Mouse (Mus musculus) fat pad, adult 2 months (tissue): Measurements from ENCODE around the gene 4930455H04Rik.

ENCODE experiments used
- DNase-seq: peaks from one replicate; pipeline ENCODE4 v3.0.0-alpha.2; 2011; ENCODE audit warnings: low read depth, low spot score; ENCODE audit errors: extremely low read depth

4930455H04Rik gene

DNA sequence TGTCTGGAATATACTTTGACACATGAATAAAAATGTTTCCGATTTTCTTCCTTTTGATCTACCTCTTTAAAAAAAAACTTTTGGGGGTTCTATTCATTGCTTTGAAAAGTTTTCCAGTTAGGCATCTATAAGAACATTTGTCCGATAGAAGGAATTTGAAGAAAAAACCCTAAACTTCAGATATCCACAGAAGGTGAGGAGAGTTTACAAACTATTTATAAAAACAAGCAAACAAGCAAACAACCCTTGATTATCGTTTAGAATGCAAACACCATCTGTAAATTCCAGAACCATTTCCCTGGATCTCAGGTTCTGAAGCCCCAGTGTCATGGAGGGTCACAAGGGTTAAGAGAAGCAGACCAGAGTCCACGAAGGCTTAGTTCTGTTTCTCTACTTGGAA, at the start of gene 4930455H04Rik:
Gene 4930455H04Rik (plus strand): TSS at position 301 of the 400 bp plus-strand sequence.
- DNase-seq: no peak

DNA sequence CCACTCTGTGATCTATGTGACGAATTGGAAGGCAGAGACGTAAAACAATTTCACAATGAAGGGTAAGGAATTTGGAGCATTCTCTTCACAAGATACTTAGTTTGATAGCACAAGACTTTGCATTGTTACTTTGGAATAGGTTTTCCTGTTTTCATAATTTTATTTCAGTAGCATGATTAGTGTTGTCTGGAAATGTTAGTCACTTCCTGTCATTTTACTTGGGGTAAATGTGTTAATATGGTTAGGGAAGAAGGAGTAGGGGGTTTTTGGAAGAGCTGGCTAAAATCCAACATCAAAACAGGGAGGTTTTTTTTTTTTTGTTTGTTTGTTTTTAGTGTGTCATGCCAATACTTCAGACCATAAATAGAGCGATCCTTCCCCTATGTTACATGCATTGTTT, 46.5 kb upstream of the 4930455H04Rik start:
- no peak for DNase-seq

DNA sequence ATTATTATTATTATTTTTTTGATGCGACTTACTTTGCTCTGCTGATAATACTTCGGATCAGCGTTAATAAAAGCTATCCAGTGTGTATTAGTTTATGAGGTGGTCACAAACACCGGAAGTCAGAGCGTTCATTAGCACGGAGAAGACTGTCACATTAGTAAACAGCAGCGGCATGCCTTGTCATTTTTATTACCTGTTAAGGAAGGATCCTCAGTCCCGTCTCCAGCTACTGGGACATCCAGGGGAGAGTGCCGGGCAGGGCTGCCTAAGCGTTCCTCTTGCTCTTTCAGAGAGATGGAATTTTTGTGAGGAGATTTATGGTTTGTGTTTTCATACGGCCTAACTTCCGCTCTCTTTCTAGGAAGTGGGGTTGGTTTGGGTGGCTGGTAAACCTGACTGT, 45.0 kb upstream of the 4930455H04Rik start:
- DNase-seq: no peak

DNA sequence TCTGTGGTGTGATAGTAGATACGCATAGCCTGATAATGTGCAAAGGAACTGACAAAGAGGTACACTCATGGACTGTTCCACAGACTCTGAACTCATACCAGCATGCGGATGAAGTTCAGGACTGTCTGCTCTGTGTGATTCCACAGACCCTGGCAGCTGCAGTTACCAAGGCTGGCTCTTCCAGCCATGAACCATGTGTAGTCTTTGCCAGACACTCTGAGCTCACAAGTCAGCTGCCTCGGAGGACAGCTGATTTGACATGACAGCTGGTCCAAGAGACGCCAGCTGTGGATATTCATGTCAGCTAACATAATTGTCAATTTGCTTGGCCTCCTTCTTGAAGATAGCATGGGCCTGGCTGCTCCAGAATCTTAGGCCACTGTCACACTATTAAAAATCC, 39.1 kb upstream of the 4930455H04Rik start:
- DNase-seq: no peak

DNA sequence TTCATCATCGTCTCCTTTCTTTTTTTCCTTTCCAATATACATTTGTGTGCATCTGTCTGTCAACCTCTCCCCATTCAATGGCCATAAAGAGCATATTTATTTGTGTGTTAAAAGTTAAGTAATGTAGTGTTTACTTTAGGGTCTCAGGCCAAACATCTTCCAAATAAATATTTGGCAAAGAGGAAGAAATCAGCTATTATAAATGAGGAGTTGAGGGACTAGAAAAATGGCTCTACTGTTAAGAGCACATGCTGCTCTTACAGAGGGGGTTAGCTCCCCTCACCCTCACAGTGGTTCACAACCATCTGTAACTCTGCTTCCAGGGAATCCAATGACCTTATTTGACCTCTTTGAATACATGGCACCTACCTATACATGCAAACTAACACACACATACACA, 34.9 kb upstream of the 4930455H04Rik start:
- no peak for DNase-seq

DNA sequence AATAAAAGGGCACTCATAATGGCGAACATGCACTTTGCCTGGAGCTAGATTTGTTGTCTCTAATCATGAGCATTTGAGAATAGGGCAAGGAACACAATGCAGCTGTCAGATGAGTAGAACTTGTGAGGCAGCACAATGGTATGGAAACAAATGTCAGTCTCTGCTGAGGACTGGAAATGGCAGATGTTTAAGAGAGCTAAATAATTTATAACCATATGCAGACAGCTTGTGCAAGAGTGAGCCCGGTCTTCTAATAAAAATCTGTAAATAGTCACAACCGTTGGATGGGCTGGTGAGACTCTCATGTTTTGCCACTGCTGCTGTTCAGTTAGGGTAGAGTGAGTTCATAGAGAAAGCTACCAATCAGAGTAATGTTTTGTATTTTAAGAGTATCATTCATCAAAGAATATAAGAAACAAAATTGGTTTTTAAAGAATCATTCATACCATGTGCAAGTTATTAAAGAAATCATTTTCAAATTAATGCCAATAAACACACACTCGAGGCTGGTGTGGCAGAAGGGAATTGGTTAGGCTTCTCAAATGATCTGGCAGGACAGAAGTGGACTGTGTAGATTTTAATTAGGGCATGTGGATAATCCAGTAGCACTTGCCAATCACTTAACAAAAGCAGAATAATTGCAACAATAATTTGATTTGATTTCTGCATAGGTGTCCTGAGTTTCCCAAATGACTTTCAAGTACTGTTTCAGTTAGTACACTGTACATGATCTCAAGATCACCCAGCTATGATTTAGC, 31.0 kb upstream of the 4930455H04Rik start:
- DNase-seq: no peak

DNA sequence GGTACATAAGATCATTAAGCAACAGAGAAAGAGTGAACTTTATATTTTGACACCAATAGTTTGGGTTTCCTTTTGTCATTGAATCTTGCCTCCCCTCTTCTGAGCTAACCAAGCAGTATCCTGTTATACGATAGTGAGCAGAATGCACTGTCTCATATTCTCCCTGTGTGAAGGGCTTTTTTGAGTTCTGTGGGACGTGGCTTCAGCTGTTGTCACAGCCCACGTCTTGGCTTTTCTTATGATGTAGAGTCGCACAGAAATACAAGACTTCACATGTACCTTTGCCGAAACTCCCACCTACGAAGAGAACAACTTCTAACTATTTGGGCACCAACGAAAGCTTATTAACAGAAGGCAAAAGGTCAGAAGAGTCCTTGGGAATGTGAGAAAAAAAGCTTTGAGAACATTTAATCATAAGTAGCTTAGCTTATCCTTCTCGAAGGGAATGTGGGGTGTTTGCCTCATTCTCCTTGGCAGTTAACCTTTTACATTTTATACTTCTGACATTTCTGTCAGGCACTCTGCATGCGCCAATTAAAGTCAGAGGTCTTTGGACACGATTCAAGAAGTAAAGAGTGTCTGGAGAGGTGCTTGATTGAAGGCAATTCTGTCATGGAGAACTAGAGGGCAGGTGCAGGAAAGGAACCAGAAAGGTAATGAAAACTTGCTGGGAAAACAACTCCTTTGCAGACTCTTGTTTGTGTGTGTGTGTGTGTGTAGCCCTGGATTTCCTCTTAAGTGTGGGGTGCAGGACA, 27.1 kb upstream of the 4930455H04Rik start:
- no peak for DNase-seq

DNA sequence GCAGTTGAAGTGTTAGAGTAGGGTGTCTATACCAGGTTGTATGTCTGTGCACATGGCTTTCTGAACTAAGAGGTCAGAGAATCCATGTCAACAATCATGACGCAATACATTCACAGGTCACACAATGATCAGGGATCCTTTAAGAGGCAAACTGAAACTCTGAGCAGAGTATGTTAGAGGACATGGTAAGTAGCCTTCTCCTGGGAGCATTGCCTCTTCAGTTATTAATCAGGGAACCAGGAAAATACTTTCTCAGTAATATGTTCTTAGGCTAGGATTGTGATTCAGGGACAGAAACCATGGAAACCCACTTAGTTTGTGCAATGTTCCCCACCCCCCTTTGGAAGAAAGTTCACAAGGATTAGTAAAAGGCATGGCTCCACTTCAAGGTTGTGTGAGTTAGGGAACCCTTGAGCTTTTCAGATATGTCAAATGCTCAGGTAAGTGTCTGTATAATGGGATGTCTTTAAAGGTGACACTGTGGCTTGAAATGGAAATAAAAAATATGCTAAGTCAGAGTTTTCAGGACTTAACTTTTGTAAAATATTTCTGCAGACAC, 26.4 kb upstream of the 4930455H04Rik start:
- no peak for DNase-seq

DNA sequence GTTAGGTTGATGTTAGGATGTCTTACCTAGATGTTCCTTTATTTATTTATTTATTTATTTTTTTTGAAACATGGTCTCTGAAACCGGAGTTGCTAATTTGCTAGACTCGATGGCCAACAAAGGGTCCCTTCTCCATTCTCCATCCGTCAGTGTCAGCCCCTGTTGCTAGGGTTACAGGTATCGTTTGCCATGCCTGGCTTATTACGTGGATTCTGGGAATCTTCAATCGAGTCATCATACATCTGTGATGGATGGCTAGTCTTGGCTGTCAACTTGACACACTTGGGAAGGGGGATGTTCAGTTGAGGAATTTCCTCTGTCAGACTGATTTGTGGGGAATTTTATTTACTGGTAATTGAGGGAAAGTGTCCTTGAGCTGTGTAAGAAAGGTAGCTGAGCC, 25.3 kb upstream of the 4930455H04Rik start:
- DNase-seq: no peak

DNA sequence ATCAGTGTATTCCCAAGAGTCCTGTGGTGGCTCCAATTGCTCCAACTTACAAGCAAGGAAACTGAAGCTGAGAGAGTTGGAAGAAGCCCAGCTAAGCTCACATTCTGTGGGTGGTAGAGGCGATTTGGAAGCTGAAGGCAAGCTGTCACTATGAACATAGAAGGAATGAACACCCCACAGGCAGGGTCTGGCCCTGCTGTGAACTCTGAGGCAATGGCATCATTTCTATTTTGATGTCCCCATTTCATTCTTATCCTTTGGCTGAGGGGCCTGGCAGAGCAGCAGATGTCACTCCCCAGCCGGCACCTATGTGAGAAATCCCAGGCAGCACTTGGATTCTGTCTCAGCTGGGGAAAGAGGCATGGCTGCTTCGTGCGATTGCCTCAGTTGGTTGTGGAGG, 24.6 kb upstream of the 4930455H04Rik start:
- no peak for DNase-seq

DNA sequence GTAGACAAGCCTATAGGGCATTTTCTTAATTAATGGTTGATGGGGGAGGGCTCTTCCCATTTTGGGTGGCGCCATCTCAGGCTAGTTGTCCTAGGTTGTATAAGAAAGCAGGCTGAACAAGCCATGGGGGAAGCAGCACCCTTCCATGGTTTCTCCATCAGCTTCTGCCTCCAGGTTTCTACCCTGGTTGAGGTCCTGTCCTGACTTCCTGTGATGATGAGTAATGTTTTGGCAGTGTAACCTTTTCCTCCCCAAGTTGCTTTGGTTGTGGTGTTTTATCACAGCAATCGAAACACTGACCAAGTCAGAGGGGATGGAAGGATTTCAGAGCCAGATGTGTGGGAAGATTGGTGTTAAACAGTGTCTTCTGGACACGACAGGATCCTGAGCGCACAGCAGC, 21.6 kb upstream of the 4930455H04Rik start:
- no peak for DNase-seq

DNA sequence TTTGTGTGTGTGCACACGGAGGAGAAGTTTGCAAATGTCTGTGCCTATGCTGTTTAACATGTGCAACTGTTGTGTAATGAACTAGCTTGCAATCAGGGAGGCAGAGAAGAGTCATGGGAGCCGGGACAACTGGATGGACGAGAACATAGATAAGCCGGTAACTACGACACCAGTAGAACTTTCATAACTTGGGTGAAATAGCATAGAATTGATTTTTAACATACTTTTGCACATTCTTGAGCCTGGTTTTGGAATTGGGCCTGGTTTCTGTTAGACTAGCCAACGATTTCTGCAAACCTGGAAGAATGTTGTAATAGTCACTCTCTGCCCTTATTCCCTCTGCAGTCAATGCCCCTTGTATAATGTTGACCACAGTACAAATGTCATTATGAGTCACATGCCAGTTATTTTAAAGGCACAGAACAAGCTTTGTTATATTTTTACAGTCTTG, 17.4 kb upstream of the 4930455H04Rik start:
- DNase-seq: peak; percentile 82

DNA sequence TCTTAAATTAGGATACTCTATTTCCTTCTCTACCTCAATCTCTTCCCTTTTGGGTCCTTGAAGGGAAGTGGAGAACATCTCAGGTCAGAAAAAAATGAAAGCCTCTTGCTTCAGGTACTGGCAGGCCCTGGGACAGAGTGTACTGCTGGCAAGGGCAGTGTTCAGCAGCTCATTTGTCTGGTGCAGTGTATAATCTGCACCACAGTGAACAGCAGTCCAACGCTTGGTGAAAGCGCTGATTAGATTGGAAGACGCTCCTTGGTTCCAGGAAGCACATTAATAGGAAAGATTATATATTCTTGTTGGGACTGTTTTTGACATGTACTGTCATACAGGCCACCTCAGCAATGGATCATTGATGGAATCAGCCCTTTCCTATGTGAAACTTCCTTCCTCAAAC, 16.6 kb upstream of the 4930455H04Rik start:
- DNase-seq: no peak

DNA sequence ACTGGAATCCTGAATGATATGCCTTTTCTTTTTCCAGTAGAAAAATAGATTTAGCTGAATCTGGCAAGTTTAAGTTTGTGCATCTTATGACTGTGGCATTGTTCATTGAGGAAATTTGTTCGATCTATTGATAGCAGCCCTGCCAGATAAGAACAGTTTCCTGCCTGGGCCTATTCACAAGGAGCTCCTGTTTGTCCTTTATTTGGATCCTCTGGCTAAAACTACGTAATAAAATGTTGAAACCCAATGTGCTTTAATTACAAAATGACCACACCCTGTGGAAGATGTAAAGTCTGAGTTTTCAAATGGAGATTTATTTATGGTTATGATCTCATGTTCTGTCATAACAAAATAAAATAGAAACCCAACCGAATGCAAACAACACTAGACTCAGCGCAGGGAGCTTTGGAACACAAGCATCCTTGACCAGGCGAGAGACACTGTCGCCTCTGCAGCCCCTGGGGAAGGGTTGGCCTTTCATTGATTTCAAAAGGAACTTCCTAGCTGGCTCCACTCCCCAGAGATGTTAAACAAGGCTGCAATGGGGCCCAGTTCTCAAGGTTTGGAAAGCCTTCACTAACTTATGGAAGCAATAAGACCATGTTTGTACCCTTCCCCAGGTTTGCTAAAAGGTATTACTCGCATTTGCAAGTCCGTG, 15.7 kb upstream of the 4930455H04Rik start:
- no peak for DNase-seq

DNA sequence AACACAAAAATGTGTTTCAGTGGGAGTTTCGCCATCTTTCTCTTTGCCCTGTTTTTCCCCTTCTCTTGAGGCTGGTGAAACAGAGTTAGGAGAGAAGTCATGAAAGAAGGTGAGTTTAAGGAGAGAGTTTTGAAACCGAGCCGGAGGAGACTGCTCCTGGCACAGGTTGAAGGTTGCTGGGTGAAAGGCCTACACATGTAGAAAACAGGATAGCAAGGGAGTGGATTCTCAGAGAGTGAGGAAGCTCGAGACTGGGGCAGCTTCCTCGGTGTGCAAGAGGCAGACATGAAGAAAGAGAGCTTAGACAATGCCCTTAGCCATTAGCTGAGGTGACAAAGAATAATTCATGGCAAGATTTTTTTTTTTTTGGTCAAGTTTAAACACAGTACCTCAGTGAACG, 14.7 kb upstream of the 4930455H04Rik start:
- no peak for DNase-seq

DNA sequence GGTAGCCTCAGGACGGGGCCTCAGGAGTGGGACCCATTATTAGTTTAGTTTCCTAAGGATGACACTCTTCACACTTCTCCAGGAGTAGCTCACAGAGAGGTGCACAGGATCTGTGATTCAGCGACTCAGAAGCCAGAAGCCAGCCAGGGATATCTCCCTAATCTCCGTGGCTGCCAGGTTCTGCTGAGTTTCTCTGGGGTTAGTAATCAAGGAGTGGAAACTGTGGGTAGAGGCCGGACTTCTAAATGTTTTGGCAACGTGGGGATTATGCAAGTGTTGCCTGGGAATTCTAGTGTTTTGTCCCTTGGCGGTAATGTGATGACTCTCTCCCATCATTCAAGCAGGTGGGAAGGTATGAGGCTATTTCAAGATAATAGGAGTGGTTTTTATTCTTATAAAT, 13.0 kb upstream of the 4930455H04Rik start:
- no peak for DNase-seq

DNA sequence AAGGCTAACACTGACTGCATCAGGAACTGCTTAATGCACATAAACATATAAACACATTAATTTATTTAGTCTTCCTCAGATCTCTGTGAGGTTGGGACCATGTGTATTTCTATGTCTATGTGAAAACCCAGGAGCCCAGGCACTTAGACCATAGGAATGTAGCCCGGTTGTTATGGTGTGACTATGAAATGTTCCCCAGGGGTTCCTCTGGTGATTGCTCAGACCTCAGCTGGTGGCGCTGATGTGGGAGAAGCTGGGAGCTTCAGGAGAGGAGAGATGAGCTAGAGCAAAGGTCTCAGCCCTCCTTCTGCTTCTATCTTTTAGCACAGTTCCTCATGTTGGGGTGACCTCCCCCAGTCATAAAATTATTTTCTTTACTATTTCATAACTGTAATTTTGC, 7.7 kb upstream of the 4930455H04Rik start:
- no peak for DNase-seq

DNA sequence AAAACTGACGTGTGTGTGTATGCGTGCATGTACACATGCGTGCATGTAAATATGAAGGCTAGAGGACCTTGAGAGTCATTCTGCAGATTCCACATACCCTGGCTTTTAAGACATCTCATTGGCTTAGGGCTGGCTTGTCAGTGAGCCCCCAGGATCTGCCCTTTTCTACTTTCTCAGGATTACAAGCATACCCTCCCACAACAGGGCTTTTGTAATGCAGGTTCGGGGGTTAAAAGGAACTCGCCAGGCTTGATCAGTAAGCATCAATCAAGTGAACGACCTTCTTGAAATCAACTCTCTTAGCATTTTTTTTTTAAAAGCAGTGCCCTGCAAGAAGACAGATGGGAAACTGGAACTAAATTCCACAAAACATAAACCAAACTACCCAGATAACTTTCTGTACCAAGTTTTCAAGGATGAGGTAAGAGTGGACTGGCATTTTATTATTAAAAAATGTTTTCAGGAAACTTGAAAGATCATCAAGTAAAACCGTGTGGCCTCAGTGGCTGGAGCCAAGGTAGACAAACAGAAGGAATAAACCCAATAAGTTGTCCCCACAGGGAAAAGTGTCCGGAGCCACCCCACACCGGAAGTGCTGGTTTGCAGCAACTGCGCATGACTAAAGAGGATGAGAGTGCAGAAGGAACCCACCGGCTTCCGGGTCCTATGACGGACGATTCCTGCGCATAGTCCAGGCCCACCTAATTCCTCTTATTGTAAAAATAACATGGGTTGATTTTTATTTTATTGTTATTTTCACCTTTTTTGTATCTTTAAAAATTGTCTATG, 6.5 kb upstream of the 4930455H04Rik start:
- no peak for DNase-seq

DNA sequence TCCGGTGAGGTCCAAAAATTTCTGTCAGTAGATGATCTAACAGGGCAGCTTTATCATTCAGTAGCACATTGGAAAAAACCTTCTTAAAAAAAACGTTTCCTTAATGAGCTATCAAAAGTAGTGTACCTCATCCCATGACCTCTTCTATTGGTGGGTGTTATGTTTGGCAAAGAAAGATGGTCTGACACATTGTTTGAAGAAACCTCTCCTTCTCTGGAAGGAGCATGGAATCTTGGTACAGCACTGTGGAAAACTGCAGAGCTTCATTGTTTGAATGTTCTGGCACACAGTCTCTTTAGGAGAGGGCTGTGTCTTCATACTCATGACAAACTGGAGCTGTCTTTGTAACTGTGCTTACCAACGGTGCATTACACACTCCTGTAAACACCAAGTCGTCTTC, 4.9 kb upstream of the 4930455H04Rik start:
- no peak for DNase-seq

DNA sequence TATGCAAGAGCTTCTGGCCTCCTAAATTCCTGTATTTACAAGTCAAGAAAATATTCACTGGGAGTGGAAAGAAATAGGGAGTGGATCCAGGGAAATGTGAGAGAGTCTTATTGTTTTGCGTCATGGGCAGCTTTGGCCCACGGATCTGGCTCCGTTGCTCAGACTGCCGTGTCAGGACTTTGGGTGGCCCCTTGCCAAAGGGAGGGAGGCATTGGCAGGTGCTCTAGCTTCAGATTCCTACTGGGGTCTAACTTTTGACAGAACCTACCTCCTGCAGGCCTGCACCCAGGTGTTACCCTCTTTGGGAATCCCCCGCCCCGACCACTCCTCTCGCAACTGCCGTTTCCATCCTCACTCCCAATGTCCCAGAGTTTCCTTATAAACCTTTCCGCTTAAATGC, 3.6 kb upstream of the 4930455H04Rik start:
- DNase-seq: no peak

DNA sequence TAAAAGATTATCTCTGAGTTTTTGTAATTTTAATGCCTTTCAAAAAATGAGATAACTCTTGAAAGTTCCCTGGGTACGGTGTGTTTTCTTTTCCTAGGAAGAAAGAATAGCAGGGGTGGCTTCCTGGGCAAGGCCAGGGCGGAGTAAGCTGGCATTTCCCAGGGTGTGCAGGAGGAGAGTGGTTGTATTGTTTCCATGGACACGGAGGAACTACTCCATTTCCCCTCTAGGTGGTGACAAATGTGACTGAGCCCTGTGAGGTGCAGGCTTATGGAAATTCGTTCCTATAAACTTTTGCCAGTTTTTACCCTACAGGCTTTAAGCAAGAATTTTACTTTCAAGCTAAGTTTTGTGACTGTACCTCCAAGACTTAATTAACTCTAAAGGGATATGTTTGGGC, 1.8 kb upstream of the 4930455H04Rik start:
- DNase-seq: no peak
